Mouse (Mus musculus) G1E-ER4 (cell line): ENCODE measurements around the gene Pip5k1b. TPM values are rescaled to one million over a fixed set of nuclear protein-coding genes. Genes with fewer than 3 reads are reported as not detected.

Experiments used
- GATA1 ChIP-seq: IDR thresholded peaks from one replicate; pipeline ENCODE4 v1.8.0; 2012; ENCODE audit warnings: low read length, inconsistent platforms
- polyA plus RNA-seq: library from polyadenylated mRNA; stranded (reverse); fragments of >175 nt; gene quantifications from 2 replicates; pipeline ENCODE4 v1.2.3, GENCODE M21; 2012

The Pip5k1b gene
- polyA plus RNA-seq, 1 experiment = 10.6 TPM

GRCm38 (mm10) chr19:24427258-24427657 is 128.4 kb downstream of the Pip5k1b start:
- no peak for TF ChIP-seq GATA1

GRCm38 (mm10) chr19:24426759-24427181 is 128.9 kb downstream of the Pip5k1b start:
- no peak for TF ChIP-seq GATA1

GRCm38 (mm10) chr19:24418030-24418429 is 137.6 kb downstream of the Pip5k1b start:
- no peak for TF ChIP-seq GATA1

GRCm38 (mm10) chr19:24417659-24418004 is 138.0 kb downstream of the Pip5k1b start:
- no peak for TF ChIP-seq GATA1

GRCm38 (mm10) chr19:24416975-24417658 is 138.6 kb downstream of the Pip5k1b start:
- no peak for TF ChIP-seq GATA1

GRCm38 (mm10) chr19:24415778-24416621 is 139.7 kb downstream of the Pip5k1b start:
- no peak for TF ChIP-seq GATA1

GRCm38 (mm10) chr19:24408863-24409564 is 146.7 kb downstream of the Pip5k1b start:
- TF ChIP-seq GATA1 = no peak

- TF ChIP-seq GATA1 = no peak
Measured at GRCm38 (mm10) chr19:24404716-24405115, 151.0 kb downstream of the Pip5k1b start.

GRCm38 (mm10) chr19:24403245-24403644 is 152.4 kb downstream of the Pip5k1b start:
- no peak for TF ChIP-seq GATA1

GRCm38 (mm10) chr19:24393920-24394319 is 161.8 kb downstream of the Pip5k1b start:
- TF ChIP-seq GATA1 = no peak

- TF ChIP-seq GATA1 = no peak
Measured at GRCm38 (mm10) chr19:24391519-24392251, 164.0 kb downstream of the Pip5k1b start.

- TF ChIP-seq GATA1 = no peak
Measured at GRCm38 (mm10) chr19:24386956-24387865, 168.5 kb downstream of the Pip5k1b start.

GRCm38 (mm10) chr19:24378470-24378869 is 177.2 kb downstream of the Pip5k1b start:
- no peak for TF ChIP-seq GATA1
